Mouse (Mus musculus) inflammation-experienced regulatory T-cells, adult 6 months (primary cell): ENCODE results near the gene Coq10a. TPM values are rescaled to one million over a fixed set of nuclear protein-coding genes. Genes with fewer than 3 reads are reported as not detected.
A peak's percentile ranks its signal among the peaks of the same experiment; 100 is the strongest.

Source experiments
- ATAC-seq: one replicate; pipeline ENCODE4 v1.8.0; 2017
- polyA plus RNA-seq, 3 experiments: library from polyadenylated mRNA; unstranded; fragments of 100-300 nt; shearing (Covaris generic); gene quantifications; one replicate each; pipeline ENCODE4 v1.2.1; 2017

The Coq10a gene
- polyA plus RNA-seq, 3 experiments from 2014 or later = 12.8 to 19.9 (median 17.3) TPM

DNA sequence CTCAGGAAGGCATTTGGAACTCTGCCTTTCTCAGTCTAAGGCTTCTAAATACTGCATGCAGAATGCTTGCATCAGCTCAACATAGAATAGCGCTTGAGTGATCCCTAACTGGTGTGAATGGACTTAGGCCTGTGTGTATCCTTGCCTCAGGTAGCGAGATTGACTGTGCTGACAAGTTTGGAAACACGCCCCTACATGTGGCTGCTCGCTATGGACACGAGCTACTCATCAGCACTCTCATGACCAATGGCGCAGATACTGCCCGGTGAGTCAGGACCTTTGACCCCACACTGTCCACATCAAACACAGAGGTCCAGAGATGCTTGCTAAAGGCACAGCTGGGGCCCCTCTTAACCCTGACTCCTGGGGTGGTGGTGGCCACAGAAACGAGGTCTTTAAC, 13.7 kb upstream of the Coq10a start:
- no peak for ATAC-seq

DNA sequence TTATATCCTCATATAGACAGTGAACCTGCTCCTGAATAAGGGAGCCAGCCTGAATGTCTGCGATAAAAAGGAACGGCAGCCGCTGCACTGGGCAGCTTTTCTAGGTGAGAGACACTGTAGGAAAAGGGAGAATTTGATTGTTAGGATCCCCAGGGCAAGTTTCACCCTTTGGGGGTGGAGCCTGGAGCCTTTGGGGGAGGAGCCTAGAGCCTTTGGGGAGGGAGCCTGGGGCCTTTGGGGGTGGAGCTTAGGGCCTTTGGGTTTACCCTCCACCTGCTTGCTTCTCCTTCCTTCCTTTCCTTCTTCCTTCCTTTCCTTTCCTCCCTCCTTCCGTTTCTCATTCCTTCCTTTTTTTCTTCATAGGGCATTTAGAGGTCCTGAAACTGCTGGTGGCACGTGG, 11.8 kb upstream of the Coq10a start:
- no peak for ATAC-seq

DNA sequence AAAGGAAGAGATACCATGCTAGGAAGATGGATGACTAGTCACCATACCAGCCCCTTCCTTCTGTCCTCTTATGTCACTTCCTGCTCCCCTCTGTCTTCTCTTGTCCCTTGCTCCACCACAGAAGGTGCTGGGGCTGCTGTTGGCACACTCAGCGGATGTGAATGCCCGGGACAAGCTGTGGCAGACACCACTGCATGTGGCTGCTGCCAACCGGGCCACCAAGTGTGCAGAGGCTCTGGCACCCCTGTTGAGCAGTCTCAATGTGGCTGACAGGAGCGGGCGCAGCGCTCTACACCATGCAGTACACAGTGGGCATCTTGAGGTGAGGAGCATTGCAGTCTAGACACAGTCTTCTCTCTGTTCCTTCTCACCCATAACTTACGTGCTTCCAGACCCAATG, 10.5 kb upstream of the Coq10a start:
- no peak for ATAC-seq

DNA sequence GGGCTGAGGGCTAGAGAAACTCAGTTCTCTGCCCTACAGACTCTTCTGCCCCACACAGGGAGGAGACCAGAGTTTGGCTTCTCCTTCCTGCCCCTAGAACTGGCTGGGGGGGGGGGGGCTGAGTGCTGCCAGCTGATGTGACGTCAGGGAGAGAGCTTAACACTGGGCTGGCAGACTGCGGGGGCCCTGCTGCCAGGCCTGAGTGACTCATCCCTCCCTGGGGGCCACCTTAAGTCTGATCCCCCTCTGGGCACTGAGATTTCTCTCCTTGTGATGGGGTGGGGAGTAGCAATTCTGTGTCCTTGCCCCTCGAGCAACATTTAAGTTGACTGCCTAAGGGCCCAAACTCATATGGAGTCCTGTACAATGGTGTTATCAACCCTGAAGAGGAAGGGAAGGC, 9.7 kb upstream of the Coq10a start:
- ATAC-seq = no peak

GRCm38 (mm10) chr10:128377940-128378448, 9.2 kb upstream of the Coq10a start:
- ATAC-seq = no peak

GRCm38 (mm10) chr10:128377222-128377939, 8.6 kb upstream of the Coq10a start:
- peak; percentile 26 for ATAC-seq

- peak; percentile 83 for ATAC-seq
Observed at GRCm38 (mm10) chr10:128376455-128377211, 7.8 kb upstream of the Coq10a start, which contains the start of gene Ankrd52. Ankrd52 (plus strand) TSS chr10:128377115.

- ATAC-seq = no peak
Observed at GRCm38 (mm10) chr10:128376099-128376454, 7.3 kb upstream of the Coq10a start.

GRCm38 (mm10) chr10:128374393-128374792, 5.6 kb upstream of the Coq10a start:
- ATAC-seq = no peak

- no peak for ATAC-seq
Observed at GRCm38 (mm10) chr10:128372989-128373748, 4.4 kb upstream of the Coq10a start.

DNA sequence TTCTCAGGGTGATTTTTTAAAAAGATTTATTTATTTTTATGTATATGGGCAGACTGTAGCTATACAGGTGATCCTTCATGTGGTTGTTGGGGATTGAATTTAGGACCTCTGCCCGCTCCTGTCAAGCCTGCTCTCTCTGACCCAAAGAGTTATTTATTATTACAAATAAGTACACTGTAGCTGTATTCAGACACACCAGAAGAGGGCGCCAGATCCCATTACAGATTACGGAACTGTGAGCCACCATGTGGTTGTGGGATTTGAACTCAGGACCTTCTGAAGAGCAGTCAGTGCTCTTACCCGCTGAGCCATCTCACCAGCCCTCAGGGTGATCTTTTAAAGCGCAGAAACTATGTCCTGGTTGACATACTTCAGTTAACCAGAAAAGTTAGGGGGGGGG, 3.3 kb upstream of the Coq10a start:
- no peak for ATAC-seq

- ATAC-seq = no peak
Observed at GRCm38 (mm10) chr10:128370601-128371000, 1.8 kb upstream of the Coq10a start.

DNA sequence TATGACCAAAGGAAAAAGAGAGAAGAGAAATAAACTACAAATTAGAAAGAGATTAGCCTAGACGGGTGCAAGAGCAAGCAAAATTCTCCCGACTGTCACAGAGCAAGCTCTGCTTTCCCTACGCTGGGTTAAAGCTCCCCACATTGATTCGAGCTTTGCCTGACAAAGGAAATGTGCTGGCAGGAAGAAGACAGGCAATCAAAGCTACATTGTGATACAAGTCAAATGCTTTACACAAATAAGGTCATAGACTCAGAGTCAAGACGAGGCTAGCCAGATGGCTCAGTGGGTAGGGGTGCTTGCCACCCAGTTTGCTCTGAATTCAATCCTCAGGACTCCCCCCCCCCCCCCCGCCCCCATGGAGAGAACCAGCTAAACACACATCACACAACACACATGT, 1.2 kb upstream of the Coq10a start:
- no peak for ATAC-seq

DNA sequence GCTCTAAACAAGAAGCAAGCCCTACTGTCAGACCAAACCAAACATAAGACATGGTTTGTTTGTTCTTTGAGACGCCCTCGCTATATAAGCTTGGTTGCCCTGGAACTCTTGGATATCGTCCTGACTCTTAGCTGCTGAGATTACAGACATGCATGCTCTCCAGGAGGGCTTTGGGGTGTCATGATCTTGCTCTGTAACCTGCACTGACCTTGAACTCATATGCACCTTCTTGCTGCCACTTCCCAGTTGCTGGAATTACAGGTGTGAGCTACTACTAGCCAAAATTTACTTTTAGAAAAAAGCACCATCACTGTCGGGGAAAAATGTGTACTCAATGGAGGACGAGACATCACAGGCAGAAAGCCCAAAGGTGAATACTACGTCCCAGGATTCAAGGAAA, 802 bp upstream of the Coq10a start:
- ATAC-seq = no peak

DNA sequence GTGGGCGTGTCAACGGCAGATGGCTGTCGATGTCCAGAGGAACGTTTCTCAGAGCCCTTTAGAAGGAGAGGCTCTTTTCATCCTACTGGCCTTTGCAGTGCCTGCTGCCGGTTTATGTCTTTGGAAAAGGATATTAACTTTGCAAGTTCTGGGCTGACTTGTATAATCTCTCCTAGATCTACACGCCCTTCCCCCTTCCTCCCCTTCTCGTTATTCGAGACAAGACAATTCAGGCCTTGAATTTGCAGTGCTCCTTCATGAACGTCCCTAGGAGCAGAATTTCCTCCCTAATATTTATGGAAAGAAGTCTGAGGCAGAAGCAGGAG, 384 bp upstream of the Coq10a start:
- ATAC-seq = no peak

- ATAC-seq = no peak
Observed at GRCm38 (mm10) chr10:128367899-128368401, 847 bp downstream of the Coq10a start.

GRCm38 (mm10) chr10:128362568-128362967, 6.2 kb downstream of the Coq10a start:
- no peak for ATAC-seq

GRCm38 (mm10) chr10:128361836-128362235, 7.0 kb downstream of the Coq10a start:
- ATAC-seq = no peak

- no peak for ATAC-seq
Observed at GRCm38 (mm10) chr10:128359226-128359625, 9.6 kb downstream of the Coq10a start.

GRCm38 (mm10) chr10:128358796-128359195, 10.0 kb downstream of the Coq10a start:
- no peak for ATAC-seq

- no peak for ATAC-seq
Observed at GRCm38 (mm10) chr10:128347541-128347940, 21.3 kb downstream of the Coq10a start.

GRCm38 (mm10) chr10:128344568-128345275, 24.1 kb downstream of the Coq10a start:
- ATAC-seq = peak; percentile 94

DNA sequence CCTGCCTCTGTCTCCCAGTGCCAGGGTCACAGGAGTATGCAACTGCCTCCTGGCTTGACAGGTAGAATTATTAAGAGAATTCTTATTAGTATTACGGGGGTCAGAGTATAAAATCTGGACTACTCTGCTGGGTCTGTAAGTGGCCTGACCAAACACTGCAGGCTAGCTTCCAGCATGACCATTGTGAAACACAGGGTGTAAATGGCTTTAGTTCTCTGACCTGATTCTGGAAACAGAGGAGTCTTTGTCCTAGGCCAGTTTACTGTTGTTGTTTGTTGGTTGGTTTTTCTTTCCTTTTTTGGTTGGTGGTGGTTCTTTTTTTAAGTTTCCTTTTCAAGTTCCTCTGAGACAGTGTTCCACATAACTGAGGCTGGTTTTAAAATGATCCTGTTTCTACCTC, 25.4 kb downstream of the Coq10a start:
- ATAC-seq = no peak
